Mouse (Mus musculus) CH12.LX (cell line): ENCODE data around the gene Il27.

Experiments used
- BHLHE40 ChIP-seq: IDR thresholded peaks from 2 replicates; pipeline ENCODE4 v1.6.1; 2011; ENCODE audit warnings: mild to moderate bottlenecking, low read depth, low read length, improper control_type of control experiment
- CTCF ChIP-seq, 2 experiments: IDR thresholded peaks in 1 of 2; conservative IDR thresholded peaks in 1 of 2; 2 replicates each; pipeline ENCODE4 v1.5.1; 2011 to 2012; ENCODE audit warnings: low read depth in 2 of 2, low read length in 2 of 2, improper control_type of control experiment in 1 of 2, inconsistent platforms in 1 of 2, mild to moderate bottlenecking in 1 of 2, moderate library complexity in 1 of 2
- EP300 ChIP-seq: IDR thresholded peaks from 2 replicates; pipeline ENCODE4 v1.6.1; 2011; ENCODE audit warnings: low read length, improper control_type of control experiment
- HCFC1 ChIP-seq: IDR thresholded peaks from 2 replicates; pipeline ENCODE4 v1.6.1; 2012; ENCODE audit warnings: low read depth, mild to moderate bottlenecking, inconsistent platforms, low read length, improper control_type of control experiment
- JUN ChIP-seq: IDR thresholded peaks from 2 replicates; pipeline ENCODE4 v1.6.1; 2011; ENCODE audit warnings: low read depth, mild to moderate bottlenecking, low read length, improper control_type of control experiment, moderate library complexity; ENCODE audit not compliant: insufficient read depth
- KAT2A ChIP-seq: IDR thresholded peaks from 2 replicates; pipeline ENCODE4 v1.6.1; 2012; ENCODE audit warnings: low read length, improper control_type of control experiment, inconsistent platforms; ENCODE audit not compliant: insufficient replicate concordance
- MAX ChIP-seq: IDR thresholded peaks from 2 replicates; pipeline ENCODE4 v1.6.1; 2011; ENCODE audit warnings: low read length, improper control_type of control experiment
- MXI1 ChIP-seq: IDR thresholded peaks from 2 replicates; pipeline ENCODE4 v1.6.1; 2011; ENCODE audit warnings: mild to moderate bottlenecking, low read depth, low read length, improper control_type of control experiment
- POLR2A ChIP-seq: IDR thresholded peaks from 2 replicates; pipeline ENCODE4 v1.6.1; 2011; ENCODE audit warnings: low read depth, mild to moderate bottlenecking, improper control_type of control experiment, low read length
- POLR2AphosphoS2 ChIP-seq: IDR thresholded peaks from 2 replicates; pipeline ENCODE4 v1.6.1; 2011; ENCODE audit warnings: low read depth, low read length, improper control_type of control experiment
- TCF12 ChIP-seq: IDR thresholded peaks from 2 replicates; pipeline ENCODE4 v1.6.1; 2014; ENCODE audit warnings: low read depth, mild to moderate bottlenecking, inconsistent platforms, low read length, improper control_type of control experiment
- ZC3H11A ChIP-seq: IDR thresholded peaks from 2 replicates; pipeline ENCODE4 v1.6.1; 2012; ENCODE audit warnings: low read depth, mild to moderate bottlenecking, inconsistent platforms, low read length, improper control_type of control experiment
- ZKSCAN1 ChIP-seq: IDR thresholded peaks from 2 replicates; pipeline ENCODE4 v1.6.1; 2012; ENCODE audit warnings: low read depth, inconsistent platforms, low read length, improper control_type of control experiment, borderline replicate concordance

DNA sequence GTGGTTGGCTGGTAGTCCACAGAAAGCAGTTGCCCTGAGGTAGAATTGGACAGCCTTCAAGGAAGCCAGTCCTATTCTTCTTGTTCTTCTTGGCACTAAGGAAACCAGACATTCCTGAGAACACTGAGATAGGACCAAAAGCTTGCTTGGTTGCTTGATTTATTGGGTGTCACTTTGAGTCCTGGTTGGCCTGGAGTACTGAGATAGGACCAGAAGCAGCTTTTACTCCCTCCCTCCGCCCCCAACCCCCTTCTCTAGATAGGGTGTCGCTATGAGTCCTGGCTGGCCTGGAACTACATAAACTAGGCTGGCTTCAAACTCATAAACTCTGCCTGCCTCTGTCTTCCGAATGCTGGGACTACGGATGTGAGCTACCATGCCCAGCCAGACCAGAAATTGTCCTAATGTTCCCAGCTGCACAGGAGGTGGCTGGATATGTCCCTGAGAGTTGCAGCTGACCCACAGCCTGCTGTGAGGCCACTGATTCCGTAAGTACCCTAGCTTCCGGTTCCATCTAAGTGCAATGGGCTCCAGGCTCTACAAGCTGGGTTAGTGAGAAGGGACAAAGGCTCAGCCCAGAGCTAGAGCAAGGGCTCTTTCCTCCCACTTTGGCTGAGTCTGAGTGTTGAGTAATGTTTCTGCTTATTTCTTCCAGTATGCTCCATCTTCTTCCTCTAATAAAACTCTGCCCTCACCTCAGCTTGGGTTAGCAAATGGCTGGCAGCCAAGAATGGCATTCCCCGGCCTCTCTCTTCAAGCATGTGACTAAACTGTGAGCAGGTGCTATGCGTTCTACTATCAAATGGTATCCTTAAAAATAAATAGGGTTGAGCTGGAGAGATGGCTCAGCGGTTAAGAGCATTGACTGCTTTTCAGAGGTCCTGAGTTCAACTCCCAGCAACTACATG lies 27.0 kb upstream of the Il27 start:
- TF ChIP-seq CTCF (conservative IDR thresholded peaks at IDR 0.05 in 1 of 2, IDR thresholded peaks at IDR 0.05 in 1 of 2; ENCODE audit: low read depth in 2 of 2, low read length in 2 of 2): no peak
- no peak for TF ChIP-seq KAT2A
- no peak for TF ChIP-seq POLR2A
- TF ChIP-seq ZC3H11A: no peak
- no peak for TF ChIP-seq BHLHE40
- TF ChIP-seq EP300: no peak
- no peak for TF ChIP-seq POLR2AphosphoS2
- no peak for TF ChIP-seq HCFC1
- TF ChIP-seq JUN: no peak
- TF ChIP-seq ZKSCAN1: no peak
- no peak for TF ChIP-seq MAX
- TF ChIP-seq MXI1: no peak
- TF ChIP-seq TCF12: no peak
